Mouse (Mus musculus) thymus, postnatal 14 days (tissue): Measurements from ENCODE around the gene Gm37419.
A peak's percentile ranks its signal among the peaks of the same experiment; 100 is the strongest.

Experiments
- DNase-seq: peaks from one replicate; pipeline ENCODE4 v3.0.0; 2021

Gene Gm37419

DNA sequence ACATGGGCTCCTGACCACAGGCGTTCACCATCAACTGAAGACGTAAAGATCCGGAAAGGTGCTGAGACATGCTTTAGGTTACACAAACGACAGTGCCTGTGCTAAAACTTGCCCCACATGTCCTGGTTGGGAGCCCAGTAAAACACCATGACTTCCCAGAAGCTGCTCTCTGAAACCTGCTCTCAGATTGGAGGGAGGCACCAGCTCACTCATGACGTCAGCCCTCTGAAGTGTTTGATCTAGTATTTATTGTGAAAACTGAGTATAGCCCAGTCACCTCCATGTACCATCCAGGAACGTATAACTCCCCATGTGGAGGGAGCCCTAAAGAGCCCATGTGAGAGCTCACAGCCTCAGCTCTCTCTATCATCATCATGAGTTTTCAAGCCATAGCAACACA, 9.6 kb downstream of the Gm37419 start:
- no peak for DNase-seq

DNA sequence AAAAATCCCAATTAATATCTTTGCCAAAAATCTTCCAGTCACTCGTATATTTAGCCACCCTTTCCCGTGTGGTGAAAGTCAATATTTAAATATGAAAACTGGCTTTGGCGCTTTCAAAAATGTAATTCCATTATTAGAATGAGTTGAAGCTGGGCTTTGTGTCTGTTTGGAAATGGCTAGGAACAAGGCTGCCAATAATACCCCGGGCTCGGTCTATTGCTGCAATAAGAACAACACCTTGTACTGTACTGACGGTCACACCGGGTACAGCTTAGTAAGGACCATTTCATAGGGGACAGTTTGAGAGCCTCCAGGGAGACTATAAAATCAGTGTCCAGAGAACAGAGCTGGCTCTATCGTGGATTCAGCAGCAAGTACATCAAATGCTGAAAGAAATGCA, 17.6 kb downstream of the Gm37419 start:
- no peak for DNase-seq

DNA sequence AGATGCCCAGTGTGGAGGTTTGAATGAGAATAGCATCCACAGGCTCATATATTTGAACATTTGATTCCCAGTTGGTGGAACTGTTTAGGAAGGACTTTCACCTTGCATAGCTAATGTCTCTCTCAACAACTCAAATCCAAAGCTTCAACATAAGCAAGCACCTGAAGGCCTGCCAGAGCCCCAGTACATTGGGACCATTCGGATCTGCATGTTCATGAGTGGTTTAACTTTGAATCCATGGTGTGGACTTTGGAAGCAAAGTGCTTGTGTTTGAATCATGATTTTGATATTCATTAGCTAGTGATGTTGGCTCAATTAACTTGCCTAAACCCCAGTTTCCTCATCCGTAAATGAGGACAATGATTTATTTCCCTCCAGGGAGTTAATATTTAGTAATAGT, 21.6 kb downstream of the Gm37419 start:
- no peak for DNase-seq

DNA sequence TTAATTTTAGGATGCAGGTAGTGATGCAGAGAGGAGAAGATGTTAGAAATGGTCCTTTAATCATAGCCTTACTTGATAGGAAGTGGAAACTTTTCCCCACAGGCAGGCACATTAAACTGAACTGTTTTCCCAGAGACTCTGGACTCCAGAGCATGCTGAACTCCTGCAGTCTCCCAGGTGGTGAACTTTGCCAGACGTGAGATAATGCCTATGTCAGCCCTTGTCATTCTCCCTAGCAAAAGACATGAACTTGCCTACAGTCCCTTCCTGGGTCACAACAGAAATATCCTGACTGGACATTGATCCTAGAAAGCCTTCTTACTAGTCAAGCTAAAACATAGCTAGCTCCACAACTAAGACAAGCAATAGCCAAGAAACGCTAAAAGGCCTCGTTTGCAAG, 23.0 kb downstream of the Gm37419 start:
- no peak for DNase-seq

DNA sequence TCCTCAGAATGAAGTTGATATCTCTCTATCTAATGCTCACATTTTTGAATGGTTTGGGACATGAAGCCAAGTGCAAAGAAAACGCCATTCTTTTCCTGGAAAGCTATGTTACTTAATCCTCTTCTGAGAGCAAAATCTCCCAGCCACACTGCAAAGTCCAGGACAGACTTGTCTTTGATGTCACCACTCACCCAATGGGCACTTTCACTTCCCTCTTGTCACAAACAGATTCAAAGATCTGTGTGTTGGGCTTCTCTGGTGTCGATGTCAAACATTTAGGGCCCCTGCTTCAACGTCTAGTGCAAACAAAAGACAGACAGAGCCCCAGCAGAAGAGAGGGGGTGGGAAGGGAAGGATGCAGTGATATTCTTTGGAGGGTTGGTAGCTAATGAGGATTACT, 23.8 kb downstream of the Gm37419 start:
- DNase-seq: no peak

DNA sequence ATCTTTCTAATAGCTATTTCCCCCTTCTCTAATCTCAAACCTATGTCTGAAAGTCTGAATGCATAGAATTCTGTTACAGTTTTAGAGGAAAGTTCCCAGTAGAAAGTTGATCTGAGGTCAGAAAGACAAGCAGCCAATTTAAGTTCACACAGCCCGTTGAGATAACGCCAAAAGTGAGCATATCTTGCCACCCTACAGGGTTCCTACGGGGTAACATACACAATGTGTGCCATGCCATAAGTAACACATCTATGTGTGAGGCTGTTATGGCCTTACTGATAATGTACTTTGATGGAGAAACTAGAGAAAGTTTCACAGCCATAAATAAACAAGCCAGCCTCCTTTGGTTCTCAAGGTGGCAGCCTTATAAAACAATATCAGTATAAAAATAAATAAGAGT, 26.1 kb downstream of the Gm37419 start:
- DNase-seq: no peak

DNA sequence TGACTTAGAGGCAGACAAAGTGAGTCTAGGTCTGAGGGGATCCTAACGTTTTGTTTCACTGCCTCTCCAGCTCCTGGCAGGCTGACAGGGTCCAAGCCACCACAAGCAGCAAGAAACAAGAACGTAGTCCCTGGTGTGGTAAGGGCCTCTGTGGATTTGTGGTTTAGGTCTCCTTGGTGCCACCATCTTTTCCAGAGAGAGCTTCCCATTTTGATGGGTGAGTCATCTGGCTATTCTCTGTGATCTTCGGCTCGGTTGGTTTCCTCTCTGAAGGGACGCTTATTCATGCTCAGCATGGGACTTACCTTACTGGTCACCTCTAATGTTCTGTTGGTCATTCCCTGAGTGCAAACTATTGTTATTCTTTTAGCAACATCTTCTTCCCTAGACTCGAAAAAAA, 28.0 kb downstream of the Gm37419 start:
- no peak for DNase-seq

DNA sequence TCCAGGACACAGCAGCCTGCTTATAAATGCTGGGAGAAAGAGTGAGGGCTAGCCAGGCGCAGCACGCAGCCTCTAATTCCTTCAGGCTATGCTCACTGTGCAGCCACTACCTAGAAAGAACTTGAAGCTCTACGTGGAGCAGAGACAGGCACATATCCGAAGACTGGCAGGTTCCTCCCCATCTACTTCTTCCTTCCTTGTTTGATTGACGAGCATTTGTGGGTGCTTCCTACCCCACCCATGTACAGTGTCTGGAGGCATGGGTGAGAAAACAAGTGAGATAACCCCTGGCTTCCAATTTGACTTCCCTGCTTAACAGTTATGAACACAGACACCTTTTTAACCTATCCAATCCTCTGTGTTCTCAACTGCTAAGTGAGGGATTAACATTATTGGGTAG, 28.5 kb downstream of the Gm37419 start:
- DNase-seq: no peak

DNA sequence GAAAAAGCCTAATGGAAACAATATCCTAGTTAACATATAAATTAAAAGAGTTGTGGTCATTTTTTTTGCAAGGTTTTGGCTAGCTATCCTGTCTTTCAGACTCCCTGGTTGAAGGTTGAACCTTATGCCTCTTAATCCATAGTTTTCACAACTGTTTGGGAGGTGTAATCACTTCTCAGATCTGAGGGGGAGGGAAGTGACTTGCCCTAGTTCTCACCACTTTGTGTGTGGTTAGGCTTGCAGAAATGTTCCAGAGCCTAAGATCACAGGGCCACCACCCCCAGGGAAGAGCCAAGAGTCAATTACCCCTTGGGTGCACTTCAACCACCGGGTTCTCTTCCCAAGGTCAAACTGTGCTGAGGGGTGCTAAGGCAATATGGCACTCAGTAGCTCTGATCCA, 33.4 kb downstream of the Gm37419 start:
- peak; percentile 43 for DNase-seq

DNA sequence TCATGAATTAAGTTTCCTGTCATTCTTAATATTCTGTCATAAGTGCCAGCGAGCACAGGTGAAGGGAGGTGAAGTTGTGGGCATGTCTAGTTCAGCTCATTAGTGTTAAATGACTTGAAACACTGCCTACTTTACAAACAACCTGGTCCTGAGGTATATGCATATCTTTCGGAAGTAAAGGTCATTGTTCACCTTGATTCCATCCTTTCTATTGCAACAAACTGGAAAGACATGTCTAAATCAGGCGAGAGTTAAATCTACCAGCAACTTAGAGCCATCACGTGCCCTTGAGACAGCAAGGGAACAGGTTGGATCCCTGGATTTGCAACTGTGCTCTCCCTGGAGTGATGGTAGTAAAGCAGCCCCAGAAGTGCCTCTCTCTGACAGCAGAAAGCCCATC, 34.3 kb downstream of the Gm37419 start:
- no peak for DNase-seq

DNA sequence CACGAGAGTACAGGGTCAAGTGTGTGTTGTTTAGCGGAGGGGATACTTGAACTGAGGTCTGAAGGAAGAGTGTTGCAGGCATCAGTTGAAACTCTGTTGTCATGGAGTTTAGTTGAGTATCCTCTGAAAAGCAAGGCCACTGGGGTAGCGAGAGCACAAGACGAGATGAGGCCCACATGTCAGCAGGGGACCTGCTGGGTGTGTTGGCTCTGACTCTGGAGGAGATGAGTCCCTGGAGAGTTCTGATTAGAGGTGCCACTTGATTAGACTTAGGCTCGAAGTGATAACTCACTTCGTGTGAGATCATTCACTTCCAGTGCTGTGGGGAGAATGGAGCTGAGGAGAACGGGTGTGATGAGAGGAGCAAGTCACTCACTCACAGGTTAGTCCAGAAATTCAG, 37.2 kb downstream of the Gm37419 start:
- DNase-seq: no peak

DNA sequence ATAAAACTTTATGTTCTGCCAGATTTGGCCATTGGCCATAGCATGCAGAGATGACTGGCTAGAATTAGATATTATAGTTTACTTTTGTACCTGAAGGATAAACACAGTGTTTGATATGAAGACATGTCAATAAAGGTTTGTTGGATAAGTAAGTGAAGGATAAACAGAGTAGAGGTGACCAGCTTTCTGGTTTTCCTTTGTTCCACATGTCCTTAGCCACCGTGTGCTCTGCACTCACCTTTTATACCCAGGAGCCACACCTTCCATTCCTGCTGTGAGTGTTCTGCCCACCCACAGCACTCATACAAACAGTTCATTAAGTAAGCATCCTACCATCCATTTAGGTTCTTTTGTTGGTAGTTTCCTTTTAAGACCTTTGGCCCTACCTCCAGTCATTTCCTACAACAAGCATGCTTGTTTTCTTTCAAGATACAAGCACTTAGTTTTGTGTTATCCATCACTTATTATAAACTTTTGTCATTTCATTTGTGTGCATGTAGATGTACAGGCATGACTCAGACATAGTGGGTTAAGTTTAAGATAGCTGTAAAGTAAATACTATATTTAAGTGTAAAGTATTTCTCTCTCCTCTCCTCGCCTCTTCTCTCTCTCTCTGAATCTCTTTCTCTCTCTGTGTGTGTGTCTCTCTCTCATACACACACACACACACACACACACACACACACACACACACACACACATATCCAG, 41.8 kb downstream of the Gm37419 start:
- DNase-seq: no peak

DNA sequence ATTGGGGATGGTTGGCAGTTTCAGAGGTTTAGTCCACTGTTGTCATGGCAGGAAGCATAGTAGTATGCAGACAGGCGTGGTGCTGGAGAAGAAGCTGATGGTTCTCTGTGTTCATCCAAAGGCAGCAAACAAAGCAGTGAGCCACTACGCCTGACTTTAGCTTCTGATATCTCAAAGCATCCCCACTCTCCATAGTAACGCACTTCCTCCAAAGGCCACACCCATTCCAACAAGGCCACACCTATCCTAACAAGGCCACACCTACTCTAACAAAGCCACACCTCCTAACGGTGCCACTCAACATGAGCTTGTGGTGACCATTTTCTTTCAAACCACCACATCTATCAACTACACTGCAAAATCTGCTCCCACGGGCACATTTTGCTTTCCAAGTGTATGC, 45.0 kb downstream of the Gm37419 start:
- DNase-seq: no peak

DNA sequence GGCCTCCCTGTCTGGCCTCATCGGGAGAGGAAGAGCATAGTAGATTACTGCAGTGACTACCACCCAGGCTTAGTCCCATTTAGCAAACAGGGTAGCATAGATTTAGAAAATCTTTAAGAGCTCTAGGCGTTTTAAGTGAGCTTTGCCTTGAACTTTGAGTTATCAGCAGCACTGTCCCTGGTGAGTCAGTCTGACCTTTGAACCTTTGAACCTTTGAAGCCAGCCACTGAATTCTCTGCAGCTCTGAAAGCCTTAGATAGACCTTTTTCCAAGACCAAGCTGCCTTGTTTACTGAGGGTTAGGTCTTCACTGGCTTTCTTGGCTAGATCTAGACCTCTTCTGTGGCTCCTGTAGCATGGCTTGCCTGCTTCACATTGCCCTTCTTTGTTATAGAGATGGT, 46.2 kb downstream of the Gm37419 start:
- DNase-seq: no peak

DNA sequence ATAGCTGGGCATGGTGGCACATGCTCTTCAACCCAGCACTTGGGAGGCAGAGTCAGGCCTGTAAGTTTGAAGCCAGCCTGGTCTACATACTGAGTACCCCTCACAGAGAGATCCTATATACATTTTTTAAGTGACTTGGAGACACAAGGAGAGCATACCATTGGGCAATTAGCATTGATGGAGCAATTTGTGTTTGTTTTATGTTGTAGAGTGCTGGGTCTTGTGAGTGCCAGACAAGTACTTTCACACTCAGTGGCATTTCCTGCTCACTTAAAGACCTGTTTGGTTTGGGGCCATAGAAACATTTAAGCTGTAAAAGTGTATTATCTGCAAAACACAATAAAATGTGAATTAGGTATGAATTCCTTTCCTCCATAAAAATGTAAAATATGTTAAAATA, 47.5 kb downstream of the Gm37419 start:
- DNase-seq: no peak

DNA sequence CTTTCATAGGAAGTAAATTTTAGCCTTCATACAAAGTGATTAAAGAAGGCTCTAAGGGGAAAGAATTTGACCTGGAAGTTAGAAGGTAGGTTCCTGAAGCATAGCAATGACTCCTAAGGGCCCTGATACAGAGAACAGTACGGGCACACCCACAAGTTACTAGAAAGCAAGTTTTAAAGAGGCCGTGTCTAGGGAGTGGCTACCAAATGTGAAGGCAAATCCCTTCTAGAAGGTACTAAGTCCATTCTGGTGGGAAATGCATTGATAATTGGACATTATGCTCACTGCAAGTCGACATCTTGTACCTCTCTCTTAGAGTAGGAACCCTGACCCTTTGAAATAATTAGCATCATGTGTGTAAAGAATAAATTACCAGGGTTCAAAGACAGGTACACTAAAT, 48.1 kb downstream of the Gm37419 start:
- DNase-seq: no peak
